ENCODE assay signal across 8 mouse cellular contexts in the genomic region with DNA sequence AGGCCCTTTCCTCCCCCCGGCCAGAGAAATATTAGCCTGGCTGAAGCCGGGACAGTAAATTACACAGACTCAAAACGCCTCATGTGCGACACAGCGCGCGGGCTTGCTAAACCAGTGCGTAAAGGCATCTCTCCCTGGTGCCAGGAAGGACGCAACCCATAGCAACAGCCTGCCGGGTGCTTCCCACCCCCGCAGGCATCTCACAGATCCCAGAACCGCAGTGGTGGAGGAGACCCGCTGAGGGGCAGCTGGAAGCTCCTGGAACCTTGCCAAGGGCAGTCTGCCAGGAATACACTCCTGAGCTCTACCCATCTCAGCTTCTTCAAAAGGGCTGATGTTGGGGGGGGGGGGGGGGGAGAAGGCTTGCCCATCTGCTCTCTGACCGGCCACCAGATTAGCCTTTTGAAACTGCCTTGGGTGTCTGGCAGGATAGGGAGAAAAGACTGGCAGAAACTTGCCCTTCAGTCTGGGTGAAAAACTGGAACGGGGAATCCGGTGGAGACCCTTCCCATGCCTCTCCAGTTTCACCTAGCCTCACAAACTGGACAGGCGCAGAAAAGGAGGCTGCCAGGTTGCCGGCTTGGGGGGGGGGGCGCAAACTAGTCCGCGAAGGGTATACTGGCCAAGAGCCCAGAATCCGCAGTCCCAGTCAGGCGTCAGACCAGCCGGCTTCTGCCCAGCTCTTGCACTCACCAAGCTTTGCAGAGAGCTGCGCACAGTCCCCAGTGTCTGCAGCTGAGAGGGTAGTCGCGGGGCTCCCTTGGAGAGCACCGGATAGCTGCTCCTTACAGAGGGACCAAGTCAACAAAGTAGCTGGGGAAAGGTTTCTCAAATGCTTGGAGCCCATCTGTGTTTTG. TPM values are rescaled to one million over a fixed set of nuclear protein-coding genes. Genes with fewer than 3 reads are reported as not detected.
DNase-seq lines count a peak whose midpoint lies in the region; ATAC-seq and TF ChIP-seq lines count a peak whose summit lies in the region.

A gene (plus strand): TSS at position 740 of the 857 bp plus-strand sequence.

- H3K36me3 ChIP-seq in kidney, embryonic 14.5 days (ENCODE audit: control insufficient read depth, insufficient read depth, low read length), result no peaks in the 10 kb centered on the region
- no peaks in the 10 kb centered on the region for H3K36me3 ChIP-seq in forebrain, embryonic 14.5 days (ENCODE audit: control insufficient read depth, insufficient read depth, low read length)
- H3K36me3 ChIP-seq in midbrain, postnatal 0 days (ENCODE audit: insufficient read depth, low read length), result no peaks in the 10 kb centered on the region

- no peaks in the 10 kb centered on the region for H3K9me3 ChIP-seq in kidney, embryonic 14.5 days (ENCODE audit: control insufficient read depth, low read length)
- H3K9me3 ChIP-seq in forebrain, embryonic 14.5 days (replicated peaks; ENCODE audit: control insufficient read depth, low read length), result no peaks in the 10 kb centered on the region
- no peaks in the 10 kb centered on the region for H3K9me3 ChIP-seq in midbrain, postnatal 0 days (ENCODE audit: low read length)

- peak within 1 kb of the TSS; percentile 70 for H3K4me2 ChIP-seq in kidney, embryonic 14.5 days (replicated peaks; ENCODE audit: low read depth, low read length)
- peak within 1 kb of the TSS; percentile 80 for H3K4me2 ChIP-seq in forebrain, embryonic 14.5 days (ENCODE audit: low read length)
- H3K4me2 ChIP-seq in midbrain, postnatal 0 days (ENCODE audit: low read depth, low read length, poor library complexity, severe bottlenecking), result peak within 1 kb of the TSS; percentile 86

- no peak within 1 kb of the TSS for H3K27ac ChIP-seq in kidney, embryonic 14.5 days (ENCODE audit: low read depth, low read length)
- H3K27ac ChIP-seq in forebrain, embryonic 14.5 days (ENCODE audit: low read depth, low read length), result peak within 1 kb of the TSS; percentile 33; the same call in 1 of the 2 replicates
- H3K27ac ChIP-seq in midbrain, postnatal 0 days (ENCODE audit: low read depth, low read length), result no peak within 1 kb of the TSS

- H3K4me3 ChIP-seq in kidney, embryonic 14.5 days (ENCODE audit: low read length), result peak within 1 kb of the TSS; percentile 30
- H3K4me3 ChIP-seq in forebrain, embryonic 14.5 days (ENCODE audit: low read depth, low read length), result peak within 1 kb of the TSS; percentile 34
- peak within 1 kb of the TSS; percentile 40 for H3K4me3 ChIP-seq in midbrain, postnatal 0 days (ENCODE audit: low read depth, low read length)

- TF ChIP-seq CTCF in midbrain, postnatal 0 days (IDR thresholded peaks at IDR 0.05), result no peak

- peaks cover 13% of the 10 kb centered on the region for H3K4me1 ChIP-seq in kidney, embryonic 14.5 days (ENCODE audit: control insufficient read depth, insufficient read depth, low read length)
- peaks cover 21% of the 10 kb centered on the region for H3K4me1 ChIP-seq in forebrain, embryonic 14.5 days (ENCODE audit: control insufficient read depth, insufficient read depth, low read length)
- no peaks in the 10 kb centered on the region; the same call in 1 of the 2 replicates for H3K4me1 ChIP-seq in midbrain, postnatal 0 days (ENCODE audit: insufficient read depth, low read length)

- peak; percentile 80 for ATAC-seq in kidney, embryonic 14.5 days (ENCODE audit: low FRiP score, low TSS enrichment)
- peak; percentile 94 for ATAC-seq in forebrain, embryonic 14.5 days
- ATAC-seq in midbrain, postnatal 0 days (ENCODE audit: low FRiP score), result peak; percentile 80
- ATAC-seq in megakaryocyte progenitor cell, adult 5-6 weeks (replicated peaks; ENCODE audit: poor library complexity), result no peak

- H3K9ac ChIP-seq in kidney, embryonic 14.5 days (ENCODE audit: low read depth, low read length), result no peak within 1 kb of the TSS; the same call in none of the 2 replicates
- peak within 1 kb of the TSS; percentile 47 for H3K9ac ChIP-seq in forebrain, embryonic 14.5 days (ENCODE audit: low read length)
- H3K9ac ChIP-seq in midbrain, postnatal 0 days (replicated peaks; ENCODE audit: low read length, poor library complexity, severe bottlenecking), result peak within 1 kb of the TSS; percentile 30

- H3K27me3 ChIP-seq in kidney, embryonic 14.5 days (ENCODE audit: control insufficient read depth, insufficient read depth, low read length), result peaks cover 44% of the 10 kb centered on the region
- H3K27me3 ChIP-seq in forebrain, embryonic 14.5 days (replicated peaks; ENCODE audit: control insufficient read depth, insufficient read depth, low read length), result peaks cover 5% of the 10 kb centered on the region; the same call in 1 of the 2 replicates
- 0 out of 2 replicates have a peak, but pooled peaks cover 6% of the 10 kb centered on the region for H3K27me3 ChIP-seq in midbrain, postnatal 0 days (ENCODE audit: insufficient read depth, low read length)

- DNase-seq in kidney, postnatal 25 days, result no peak
- peak; percentile 56 for DNase-seq in brain, embryonic 18.5 days (ENCODE audit: low read depth, low spot score)
- peak; percentile 94 for DNase-seq in forebrain, embryonic 14.5 days (ENCODE audit: low spot score)
- DNase-seq in layer of hippocampus, postnatal 25 days (ENCODE audit: extremely low spot score in 1 of 2, low spot score in 1 of 2), result peak; percentile 47 to 63
- peak; percentile 89 for DNase-seq in midbrain, postnatal 0 days (ENCODE audit: low spot score)
- DNase-seq in urinary bladder, postnatal 10 days (ENCODE audit: low spot score), result no peak

- under 1% methylated on average over 25 of the region's 28 CpGs for WGBS in kidney, embryonic 14.5 days
- under 1% methylated on average over 25 of the region's 28 CpGs for WGBS in forebrain, embryonic 14.5 days
- under 1% methylated on average over 27 of the region's 28 CpGs for WGBS in midbrain, postnatal 0 days

RNA-seq across cellular contexts. Expression of the gene that starts here (rescaled TPM):
- polyA plus RNA-seq in kidney, embryonic 14.5 days (2014; fragmentation: Nextera tagmentation; extraction: Ambion mirVana), result 0.08 and 0.09 TPM in 2 replicates
- 0.61 and 0.84 TPM in 2 replicates for polyA plus RNA-seq in forebrain, embryonic 14.5 days (2014; fragmentation: Nextera tagmentation; extraction: Ambion mirVana)
- 1 to 10 TPM; 1.5 to 2.3 TPM for total RNA-seq in layer of hippocampus, postnatal 25 days (2021)
- total RNA-seq in midbrain, postnatal 0 days (2014; rRNA removed), result 8.3 TPM in 2 replicates
- 3.0 and 3.1 TPM in 2 replicates for polyA plus RNA-seq in midbrain, postnatal 0 days (2015; fragmentation: Nextera tagmentation; extraction: Ambion mirVana)
- not detected in 2 replicates for total RNA-seq in megakaryocyte progenitor cell, adult 5-6 weeks (2015)
- not detected in 2 replicates for total RNA-seq in megakaryocyte progenitor cell, adult 5-6 weeks (2017)

Comparison
In these comparisons a context has a peak if more than half of its experiments do, and no peak if none do; other contexts are left out.
1. Peak in ATAC-seq, H3K4me3 ChIP-seq and H3K4me2 ChIP-seq in kidney, embryonic 14.5 days; RNA of the gene not detected or under 1 TPM.
2. Peak in DNase-seq, ATAC-seq, H3K4me3 ChIP-seq, H3K27ac ChIP-seq, H3K9ac ChIP-seq and H3K4me2 ChIP-seq in forebrain, embryonic 14.5 days; RNA of the gene not detected or under 1 TPM.
3. DNase-seq: peak in brain, embryonic 18.5 days (single experiment), layer of hippocampus, postnatal 25 days (2 of 2) and midbrain, postnatal 0 days (single experiment); none in kidney, postnatal 25 days (0 of 2) and urinary bladder, postnatal 10 days (single experiment).
4. Peak in every context shown above with its lines, with median percentiles within 50 percentile points of each other: H3K4me2 ChIP-seq and H3K4me3 ChIP-seq.